ENCODE assay signal across 10 mouse cellular contexts in genomic region chr6:102326711-102327110, GRCm38 (mm10).
"Had no signal": no experiment of that assay in that cellular context is flagged by ENCODE, and none has a peak within 500 bp of the region (broad histone marks: within the 10 kb centered on the region; RNA-seq: fewer than 3 reads in every experiment).

No protein-coding gene starts in this region.

- DNase-seq: kidney, adult 18-20 months; kidney, postnatal 10 days; liver; liver, embryonic 13.5 days; liver, postnatal 0 days; lung, postnatal 14 days; retina, postnatal 1 day; spleen, adult 18-20 months; thymus, adult 2 months; thymus, postnatal 25 days had no signal
